Mouse (Mus musculus) heart, embryonic 12.5 days (tissue): ENCODE data around the gene Nts. TPM values are rescaled to one million over a fixed set of nuclear protein-coding genes. Genes with fewer than 3 reads are reported as not detected.

ENCODE experiments used
- ATAC-seq: fragments of 200-750 bp; cut with Nextera tagmentation; 2 replicates; pipeline ENCODE4 v1.8.0; 2017; ENCODE audit warnings: moderate TSS enrichment, moderate library complexity; ENCODE audit not compliant: insufficient number of reproducible peaks, low FRiP score
- H3K27ac ChIP-seq: fragments of 300-500 bp; sonication (generic); 2 replicates; pipeline ENCODE4 v1.5.1; 2016; ENCODE audit warnings: mild to moderate bottlenecking, moderate library complexity; ENCODE audit not compliant: poor library complexity, severe bottlenecking
- H3K27me3 ChIP-seq: fragments of 300-500 bp; sonication (generic); replicated peaks from 2 replicates; pipeline ENCODE4 v1.6.1; 2016; ENCODE audit warnings: mild to moderate bottlenecking, moderate library complexity
- H3K36me3 ChIP-seq: fragments of 300-500 bp; sonication (generic); 2 replicates; pipeline ENCODE4 v1.6.1; 2016; ENCODE audit warnings: mild to moderate bottlenecking, moderate library complexity
- H3K4me1 ChIP-seq: fragments of 300-500 bp; sonication (generic); replicated peaks from 2 replicates; pipeline ENCODE4 v1.6.1; 2016; ENCODE audit warnings: mild to moderate bottlenecking
- H3K4me2 ChIP-seq: fragments of 300-500 bp; sonication (generic); 2 replicates; pipeline ENCODE4 v1.6.1; 2016; ENCODE audit warnings: mild to moderate bottlenecking, moderate library complexity
- H3K4me3 ChIP-seq: fragments of 300-500 bp; sonication (generic); 2 replicates; pipeline ENCODE4 v1.5.1; 2016; ENCODE audit warnings: mild to moderate bottlenecking
- H3K9ac ChIP-seq: fragments of 300-500 bp; sonication (generic); 2 replicates; pipeline ENCODE4 v1.6.1; 2016; ENCODE audit warnings: mild to moderate bottlenecking, moderate library complexity
- H3K9me3 ChIP-seq: fragments of 300-500 bp; sonication (generic); replicated peaks from 2 replicates; pipeline ENCODE4 v1.6.1; 2016; ENCODE audit warnings: mild to moderate bottlenecking, moderate library complexity
- WGBS: fragments of 180-500 bp; shearing (Covaris S2); methylation state at CpG from one replicate; pipeline ENCODE4 v1.1.7; 2016; 5-methylcytosine and 5-hydroxymethylcytosine counted together
- polyA plus RNA-seq: library from polyadenylated mRNA; unstranded; fragments of >200 nt; fragmentation: Nextera tagmentation; extraction: Ambion mirVana; gene quantifications from 2 replicates; pipeline ENCODE4 v1.2.1, GENCODE M21; 2016

Nts gene
- polyA plus RNA-seq, result 10.1 and 10.2 TPM in 2 replicates

DNA sequence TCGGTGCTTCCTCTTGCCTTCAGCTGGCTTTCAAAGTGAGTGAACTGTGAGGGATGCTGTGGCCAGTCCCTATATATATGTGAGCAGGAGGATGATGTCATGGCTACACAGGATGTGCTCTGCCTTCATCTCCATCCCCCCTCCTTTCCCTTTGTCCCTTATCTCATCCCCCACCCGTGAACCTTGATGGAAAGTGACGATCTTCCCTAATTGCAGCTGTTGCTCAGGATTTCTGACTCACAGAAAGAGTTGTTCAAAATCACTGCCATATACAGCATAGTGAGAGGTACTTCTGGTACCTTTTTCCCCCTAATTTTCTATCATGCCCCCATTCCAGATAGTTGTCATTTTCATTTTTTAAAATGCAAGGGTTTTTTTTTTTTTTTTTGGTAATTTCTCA is at the start of gene Nts:
TSS of gene Nts (minus strand) at position 101 of the 400 bp plus-strand sequence.
- Histone ChIP-seq H3K27ac (no peak within 1 kb of the TSS), H3K4me2 (no peak within 1 kb of the TSS), H3K4me1 (no peaks in the 10 kb centered on the region), H3K27me3 (no peaks in the 10 kb centered on the region), H3K9me3 (no peaks in the 10 kb centered on the region), H3K36me3 (no peaks in the 10 kb centered on the region), H3K9ac (no peak within 1 kb of the TSS), H3K4me3 (no peak within 1 kb of the TSS)
- ATAC-seq, result no peak
- WGBS, result 8% methylated on average over 3 of the region's 3 CpGs

DNA sequence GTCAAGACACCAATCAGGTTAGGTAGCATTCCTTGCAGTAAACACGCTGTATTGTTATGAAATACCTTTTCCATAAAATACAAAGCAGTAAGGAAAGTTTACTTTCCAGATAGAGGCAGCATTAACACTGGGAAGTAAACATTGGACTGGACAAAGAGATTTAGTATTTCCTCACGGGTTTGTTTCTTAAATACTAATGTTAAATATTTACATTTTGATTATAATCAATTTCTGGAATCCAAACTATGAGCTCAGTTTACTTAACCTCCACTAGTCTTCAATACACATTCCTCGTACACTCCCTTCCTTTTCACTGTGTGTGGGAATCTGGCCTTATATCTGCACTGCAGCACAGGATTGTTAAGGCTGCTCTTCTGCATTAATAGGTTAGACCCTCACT is 37.6 kb upstream of the Nts start:
- Histone ChIP-seq H3K27me3 (no peaks in the 10 kb centered on the region), H3K9ac (no peak overlapping the region), H3K27ac (no peak overlapping the region), H3K9me3 (no peaks in the 10 kb centered on the region), H3K4me1 (no peaks in the 10 kb centered on the region), H3K4me3 (no peak overlapping the region), H3K36me3 (no peaks in the 10 kb centered on the region), H3K4me2 (no peak overlapping the region)
- 59% methylated on average over 3 of the region's 3 CpGs for WGBS
- no peak for ATAC-seq

- no peak for ATAC-seq
- Histone ChIP-seq H3K4me3 (no peak overlapping the region), H3K27ac (no peak overlapping the region), H3K9me3 (no peaks in the 10 kb centered on the region), H3K36me3 (no peaks in the 10 kb centered on the region), H3K9ac (no peak overlapping the region), H3K27me3 (no peaks in the 10 kb centered on the region), H3K4me2 (no peak overlapping the region), H3K4me1 (peaks cover 10% of the 10 kb centered on the region; the same call in 1 of the 2 replicates)
- 21% methylated on average over 1 of the region's 1 CpGs for WGBS
These were observed 23.9 kb upstream of the Nts start for GRCm38 (mm10) chr10:102514159-102514558.

DNA sequence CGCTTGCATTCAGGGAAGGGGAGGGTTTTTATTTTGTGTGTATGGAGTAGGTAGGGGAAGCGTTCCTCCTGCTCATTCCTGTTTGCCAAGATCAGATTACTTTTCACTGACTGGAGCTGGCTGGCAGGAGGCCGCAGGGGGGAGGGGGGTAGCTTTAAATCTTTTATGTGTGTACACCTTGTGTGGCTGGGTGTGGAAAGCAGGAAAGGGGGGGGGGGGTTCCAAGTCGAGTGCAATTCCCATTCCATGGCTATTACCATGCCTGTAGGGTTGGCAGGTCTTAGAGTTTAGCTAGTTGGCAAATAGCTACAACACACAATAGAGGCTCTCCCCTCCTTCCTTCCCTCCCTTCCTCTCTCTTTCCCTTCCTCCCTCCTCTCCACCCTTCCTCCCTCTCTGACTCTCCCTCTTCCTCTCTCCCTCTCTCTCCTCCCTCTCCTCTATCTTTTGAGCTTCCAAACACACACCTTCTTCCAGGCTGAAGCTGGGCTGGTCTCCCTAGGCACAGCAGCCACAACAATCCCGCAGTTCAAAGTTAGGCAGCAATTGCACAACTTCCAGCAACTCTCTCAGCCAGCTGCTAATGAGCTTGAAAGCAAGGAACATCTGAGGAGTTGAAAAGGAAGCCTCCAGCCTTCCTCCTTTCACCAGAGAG is 21.6 kb upstream of the Nts start, which contains the start of gene Rassf9:
TSS of gene Rassf9 (plus strand) at position 416 of the 655 bp plus-strand sequence.
- no peak within 1 kb of the TSS for H3K27ac ChIP-seq
- no peaks in the 10 kb centered on the region for H3K36me3 ChIP-seq
- H3K4me1 ChIP-seq, result peaks cover 10% of the 10 kb centered on the region; the same call in 1 of the 2 replicates
- no peak within 1 kb of the TSS for H3K9ac ChIP-seq
- H3K27me3 ChIP-seq, result no peaks in the 10 kb centered on the region
- H3K4me3 ChIP-seq, result peak within 1 kb of the TSS; percentile 8; the same call in 1 of the 2 replicates
- H3K9me3 ChIP-seq, result no peaks in the 10 kb centered on the region
- peak within 1 kb of the TSS; percentile 8; the same call in 1 of the 2 replicates for H3K4me2 ChIP-seq
- WGBS, result 13% methylated on average over 5 of the region's 5 CpGs
- peak; percentile 61 for ATAC-seq

GRCm38 (mm10) chr10:102511461-102511806 is 21.1 kb upstream of the Nts start:
- Histone ChIP-seq H3K27ac (no peak overlapping the region), H3K4me2 (peak overlapping the region; percentile 8; the same call in 1 of the 2 replicates), H3K36me3 (no peaks in the 10 kb centered on the region), H3K9ac (no peak overlapping the region), H3K4me3 (no peak overlapping the region), H3K4me1 (peaks cover 10% of the 10 kb centered on the region; the same call in 1 of the 2 replicates), H3K27me3 (no peaks in the 10 kb centered on the region), H3K9me3 (no peaks in the 10 kb centered on the region)
- ATAC-seq, result peak; percentile 22; the same call in 1 of the 2 replicates
- WGBS, result 39% methylated on average over 3 of the region's 3 CpGs

- no peak overlapping the region for H3K27ac ChIP-seq
- H3K4me3 ChIP-seq, result no peak overlapping the region
- WGBS, result 57% methylated on average over 4 of the region's 4 CpGs
- no peaks in the 10 kb centered on the region for H3K27me3 ChIP-seq
- H3K4me1 ChIP-seq, result peaks cover 10% of the 10 kb centered on the region; the same call in 1 of the 2 replicates
- no peak for ATAC-seq
- no peaks in the 10 kb centered on the region for H3K36me3 ChIP-seq
- no peaks in the 10 kb centered on the region for H3K9me3 ChIP-seq
- no peak overlapping the region for H3K4me2 ChIP-seq
- no peak overlapping the region for H3K9ac ChIP-seq
These were observed 17.1 kb upstream of the Nts start for GRCm38 (mm10) chr10:102507386-102507785.

DNA sequence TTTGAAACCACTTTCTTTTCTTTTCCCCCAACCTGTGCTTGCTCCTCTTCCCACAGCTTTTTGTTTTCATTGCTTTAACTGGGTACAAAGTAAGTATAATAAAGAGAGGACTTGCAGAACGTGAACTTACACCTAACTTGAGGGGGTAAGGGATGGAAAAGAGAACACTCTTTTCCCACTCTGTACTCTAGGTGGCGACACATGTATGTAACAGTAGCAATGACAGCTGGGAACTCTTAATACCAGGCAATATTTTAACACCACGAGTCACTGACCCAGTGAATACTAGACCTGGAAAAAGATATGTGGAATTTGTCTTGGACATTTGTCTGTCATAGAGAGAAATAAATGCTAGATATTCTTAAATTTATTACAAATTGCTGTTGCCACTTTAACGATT is 8.5 kb upstream of the Nts start:
- H3K4me3 ChIP-seq, result no peak overlapping the region
- ATAC-seq, result no peak
- no peaks in the 10 kb centered on the region for H3K36me3 ChIP-seq
- no peaks in the 10 kb centered on the region for H3K4me1 ChIP-seq
- 27% methylated on average over 4 of the region's 4 CpGs for WGBS
- H3K4me2 ChIP-seq, result no peak overlapping the region
- H3K9ac ChIP-seq, result no peak overlapping the region
- no peak overlapping the region for H3K27ac ChIP-seq
- no peaks in the 10 kb centered on the region for H3K27me3 ChIP-seq
- no peaks in the 10 kb centered on the region for H3K9me3 ChIP-seq

DNA sequence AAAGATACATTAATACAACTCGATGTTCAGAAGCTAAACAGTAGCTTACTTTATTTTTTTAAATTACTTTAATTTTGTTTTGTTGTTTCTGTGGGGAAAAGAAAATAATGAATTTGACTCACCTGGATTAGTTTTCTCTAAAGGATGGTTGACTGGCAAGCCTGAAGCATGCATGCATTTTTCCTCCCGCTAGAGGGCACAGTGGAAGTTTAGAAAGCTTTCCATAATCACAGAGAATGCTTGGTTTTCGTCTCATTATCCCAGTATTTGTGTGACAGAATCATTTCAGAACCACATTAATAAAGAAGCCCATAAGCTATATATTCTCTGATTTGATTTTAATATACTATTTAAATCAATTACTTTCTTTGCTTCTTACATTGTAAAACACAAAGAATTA is 1.5 kb upstream of the Nts start:
- no peak overlapping the region for H3K9ac ChIP-seq
- H3K36me3 ChIP-seq, result no peaks in the 10 kb centered on the region
- WGBS, result 11% methylated on average over 3 of the region's 3 CpGs
- H3K4me3 ChIP-seq, result no peak overlapping the region
- H3K4me2 ChIP-seq, result no peak overlapping the region
- no peak overlapping the region for H3K27ac ChIP-seq
- ATAC-seq, result no peak
- no peaks in the 10 kb centered on the region for H3K4me1 ChIP-seq
- H3K9me3 ChIP-seq, result no peaks in the 10 kb centered on the region
- H3K27me3 ChIP-seq, result no peaks in the 10 kb centered on the region

- Histone ChIP-seq H3K27me3 (no peaks in the 10 kb centered on the region), H3K27ac (no peak overlapping the region), H3K9ac (no peak overlapping the region), H3K9me3 (no peaks in the 10 kb centered on the region), H3K4me1 (no peaks in the 10 kb centered on the region), H3K4me3 (no peak overlapping the region), H3K36me3 (no peaks in the 10 kb centered on the region), H3K4me2 (no peak overlapping the region)
- no peak for ATAC-seq
- 78% methylated on average over 2 of the region's 2 CpGs for WGBS
These were observed 20.9 kb downstream of the Nts start for GRCm38 (mm10) chr10:102469412-102469811.

DNA sequence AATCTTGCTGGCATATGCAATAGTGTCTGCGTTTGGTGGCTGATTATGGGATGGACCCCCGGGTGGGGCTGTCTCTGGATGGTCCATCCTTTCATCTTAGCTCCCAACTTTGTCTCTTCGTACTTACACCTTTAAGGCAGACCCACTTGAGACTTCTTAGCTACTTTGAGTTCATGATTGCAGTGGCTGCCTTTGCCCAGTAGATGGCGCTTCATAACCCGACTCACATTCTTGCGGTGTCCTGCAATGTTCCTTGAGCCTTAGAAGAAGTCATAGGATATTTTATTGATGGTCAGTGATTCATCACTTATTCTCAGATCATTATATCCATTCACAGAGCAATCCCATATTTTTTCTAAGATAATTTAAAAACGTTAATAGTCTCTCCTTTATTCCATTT is 38.5 kb downstream of the Nts start:
- Histone ChIP-seq H3K27ac (no peak overlapping the region), H3K4me2 (no peak overlapping the region), H3K27me3 (no peaks in the 10 kb centered on the region), H3K9ac (no peak overlapping the region), H3K4me1 (no peaks in the 10 kb centered on the region), H3K36me3 (no peaks in the 10 kb centered on the region), H3K4me3 (no peak overlapping the region), H3K9me3 (0 out of 2 replicates have a peak, but pooled peaks cover 2% of the 10 kb centered on the region)
- no peak for ATAC-seq
- 13% methylated on average over 7 of the region's 7 CpGs for WGBS

- H3K36me3 ChIP-seq, result no peaks in the 10 kb centered on the region
- no peak overlapping the region for H3K4me2 ChIP-seq
- H3K9me3 ChIP-seq, result no peaks in the 10 kb centered on the region
- H3K4me1 ChIP-seq, result no peaks in the 10 kb centered on the region
- no peak overlapping the region for H3K4me3 ChIP-seq
- H3K9ac ChIP-seq, result no peak overlapping the region
- WGBS, result 2% methylated on average over 7 of the region's 7 CpGs
- no peak for ATAC-seq
- H3K27me3 ChIP-seq, result no peaks in the 10 kb centered on the region
- H3K27ac ChIP-seq, result no peak overlapping the region
These were observed 40.8 kb downstream of the Nts start for GRCm38 (mm10) chr10:102449449-102449848.
